Mouse (Mus musculus): ENCODE data around the gene Vmn1r218. TPM values are rescaled to one million over a fixed set of nuclear protein-coding genes. Genes with fewer than 3 reads are reported as not detected.
"Not testable (repeated sequence)": the region's sequence is repeated elsewhere in the genome, so short reads cannot be mapped to it uniquely, and the experiment has no call there.

Vmn1r218 gene
- total and polyA plus RNA-seq, 2 experiments from 2014 or later, result not detected

GRCm38 (mm10) chr13:23157848-23158247 lies 24.9 kb downstream of the Vmn1r218 start:
- H3K27me3 ChIP-seq (ENCODE audit: insufficient read depth, low read length), result no peaks in the 10 kb centered on the region
- no peaks in the 10 kb centered on the region for H3K36me3 ChIP-seq (ENCODE audit: insufficient read depth, low read length)
- no peak overlapping the region for H3K4me3 ChIP-seq (ENCODE audit: low read depth, low read length)
- H3K4me2 ChIP-seq (ENCODE audit: low read depth, low read length, poor library complexity, severe bottlenecking), result no peak overlapping the region
- H3K27ac ChIP-seq (ENCODE audit: low read depth, low read length), result no peak overlapping the region
- H3K9me3 ChIP-seq (ENCODE audit: low read length), result no peaks in the 10 kb centered on the region
- H3K9ac ChIP-seq (replicated peaks; ENCODE audit: low read length, poor library complexity, severe bottlenecking), result no peak overlapping the region
- no peaks in the 10 kb centered on the region for H3K4me1 ChIP-seq (ENCODE audit: insufficient read depth, low read length)
- WGBS, result 76% methylated on average over 3 of the region's 3 CpGs
- TF ChIP-seq CTCF (IDR thresholded peaks at IDR 0.05), result no peak
- ATAC-seq (ENCODE audit: low FRiP score), result no peak
- DNase-seq (ENCODE audit: low spot score), result no peak

GRCm38 (mm10) chr13:23159012-23159411 lies 26.1 kb downstream of the Vmn1r218 start, which contains the start of gene Vmn1r219:
Gene Vmn1r219 (plus strand): TSS chr13:23159312.
- no peaks in the 10 kb centered on the region for H3K27me3 ChIP-seq (ENCODE audit: insufficient read depth, low read length)
- TF ChIP-seq CTCF (IDR thresholded peaks at IDR 0.05), result no peak
- ATAC-seq (ENCODE audit: low FRiP score), result no peak
- H3K4me1 ChIP-seq (ENCODE audit: insufficient read depth, low read length), result no peaks in the 10 kb centered on the region
- no peaks in the 10 kb centered on the region for H3K36me3 ChIP-seq (ENCODE audit: insufficient read depth, low read length)
- H3K4me3 ChIP-seq (ENCODE audit: low read depth, low read length), result no peak within 1 kb of the TSS
- no peaks in the 10 kb centered on the region for H3K9me3 ChIP-seq (ENCODE audit: low read length)
- no peak within 1 kb of the TSS for H3K4me2 ChIP-seq (ENCODE audit: low read depth, low read length, poor library complexity, severe bottlenecking)
- no peak within 1 kb of the TSS for H3K9ac ChIP-seq (replicated peaks; ENCODE audit: low read length, poor library complexity, severe bottlenecking)
- no peak for DNase-seq (ENCODE audit: low spot score)
- H3K27ac ChIP-seq (ENCODE audit: low read depth, low read length), result no peak within 1 kb of the TSS
- WGBS, result 91% methylated on average over 4 of the region's 4 CpGs

GRCm38 (mm10) chr13:23166471-23166870 lies 33.5 kb downstream of the Vmn1r218 start:
- not testable (repeated sequence) for H3K4me2 ChIP-seq (ENCODE audit: low read depth, low read length, poor library complexity, severe bottlenecking); ATAC-seq (ENCODE audit: low FRiP score); DNase-seq (ENCODE audit: low spot score); H3K4me1 ChIP-seq (ENCODE audit: insufficient read depth, low read length); H3K27ac ChIP-seq (ENCODE audit: low read depth, low read length); H3K9me3 ChIP-seq (ENCODE audit: low read length); H3K9ac ChIP-seq (replicated peaks; ENCODE audit: low read length, poor library complexity, severe bottlenecking); H3K27me3 ChIP-seq (ENCODE audit: insufficient read depth, low read length); H3K4me3 ChIP-seq (ENCODE audit: low read depth, low read length); H3K36me3 ChIP-seq (ENCODE audit: insufficient read depth, low read length)
- 89% methylated on average over 4 of the region's 4 CpGs for WGBS

GRCm38 (mm10) chr13:23187875-23188274 lies 54.9 kb downstream of the Vmn1r218 start, which contains the start of gene Vmn1r220:
Gene Vmn1r220 (minus strand): TSS chr13:23187975.
- Histone ChIP-seq H3K36me3 (ENCODE audit: insufficient read depth, low read length) (no peaks in the 10 kb centered on the region), H3K4me3 (ENCODE audit: low read depth, low read length) (no peak within 1 kb of the TSS), H3K9ac (replicated peaks; ENCODE audit: low read length, poor library complexity, severe bottlenecking) (no peak within 1 kb of the TSS), H3K27me3 (ENCODE audit: insufficient read depth, low read length) (no peaks in the 10 kb centered on the region), H3K4me1 (ENCODE audit: insufficient read depth, low read length) (no peaks in the 10 kb centered on the region), H3K4me2 (ENCODE audit: low read depth, low read length, poor library complexity, severe bottlenecking) (no peak within 1 kb of the TSS), H3K9me3 (ENCODE audit: low read length) (no peaks in the 10 kb centered on the region), H3K27ac (ENCODE audit: low read depth, low read length) (no peak within 1 kb of the TSS)
- DNase-seq (ENCODE audit: low spot score), result no peak
- 90% methylated on average over 2 of the region's 2 CpGs for WGBS
- no peak for TF ChIP-seq CTCF (IDR thresholded peaks at IDR 0.05)
- no peak for ATAC-seq (ENCODE audit: low FRiP score)

Other genes with a start within 250 kb of the Vmn1r218 start
- gene Vmn1r212, start 248.9 kb upstream of the Vmn1r218 start, total RNA-seq (2014; rRNA removed), result not detected in 2 replicates
- gene Vmn1r212, start 248.9 kb upstream of the Vmn1r218 start, polyA plus RNA-seq (2015; fragmentation: Nextera tagmentation; extraction: Ambion mirVana), result not detected in 2 replicates
- not detected in 2 replicates for gene Vmn1r213, start 125.5 kb upstream of the Vmn1r218 start, total RNA-seq (2014; rRNA removed)
- gene Vmn1r213, start 125.5 kb upstream of the Vmn1r218 start, polyA plus RNA-seq (2015; fragmentation: Nextera tagmentation; extraction: Ambion mirVana), result not detected in 2 replicates
- gene Vmn1r214, start 102.7 kb upstream of the Vmn1r218 start, total RNA-seq (2014; rRNA removed), result not detected in 2 replicates
- gene Vmn1r214, start 102.7 kb upstream of the Vmn1r218 start, polyA plus RNA-seq (2015; fragmentation: Nextera tagmentation; extraction: Ambion mirVana), result not detected in 2 replicates
- gene Vmn1r215, start 65.1 kb upstream of the Vmn1r218 start, total RNA-seq (2014; rRNA removed), result not detected in 2 replicates
- gene Vmn1r215, start 65.1 kb upstream of the Vmn1r218 start, polyA plus RNA-seq (2015; fragmentation: Nextera tagmentation; extraction: Ambion mirVana), result not detected in 2 replicates
- gene Vmn1r217, start 14.9 kb upstream of the Vmn1r218 start, total RNA-seq (2014; rRNA removed), result not detected in 2 replicates
- gene Vmn1r217, start 14.9 kb upstream of the Vmn1r218 start, polyA plus RNA-seq (2015; fragmentation: Nextera tagmentation; extraction: Ambion mirVana), result not detected in 2 replicates
- not detected in 2 replicates for gene Vmn1r219, start 26.2 kb downstream of the Vmn1r218 start, total RNA-seq (2014; rRNA removed)
- gene Vmn1r219, start 26.2 kb downstream of the Vmn1r218 start, polyA plus RNA-seq (2015; fragmentation: Nextera tagmentation; extraction: Ambion mirVana), result not detected in 2 replicates
- not detected in 2 replicates for gene Vmn1r220, start 54.8 kb downstream of the Vmn1r218 start, total RNA-seq (2014; rRNA removed)
- gene Vmn1r220, start 54.8 kb downstream of the Vmn1r218 start, polyA plus RNA-seq (2015; fragmentation: Nextera tagmentation; extraction: Ambion mirVana), result not detected in 2 replicates
- not detected in 2 replicates for gene Vmn1r221, start 81.0 kb downstream of the Vmn1r218 start, total RNA-seq (2014; rRNA removed)
- not detected in 2 replicates for gene Vmn1r221, start 81.0 kb downstream of the Vmn1r218 start, polyA plus RNA-seq (2015; fragmentation: Nextera tagmentation; extraction: Ambion mirVana)
- gene Vmn1r222, start 102.8 kb downstream of the Vmn1r218 start, total RNA-seq (2014; rRNA removed), result not detected in 2 replicates
- not detected in 2 replicates for gene Vmn1r222, start 102.8 kb downstream of the Vmn1r218 start, polyA plus RNA-seq (2015; fragmentation: Nextera tagmentation; extraction: Ambion mirVana)
- not detected in 2 replicates for gene Vmn1r223, start 114.0 kb downstream of the Vmn1r218 start, total RNA-seq (2014; rRNA removed)
- not detected in 2 replicates for gene Vmn1r223, start 114.0 kb downstream of the Vmn1r218 start, polyA plus RNA-seq (2015; fragmentation: Nextera tagmentation; extraction: Ambion mirVana)
- 19.7 and 32.5 TPM in 2 replicates for gene Zfp322a, start 236.1 kb downstream of the Vmn1r218 start, total RNA-seq (2014; rRNA removed)
- 31.1 and 31.5 TPM in 2 replicates for gene Zfp322a, start 236.1 kb downstream of the Vmn1r218 start, polyA plus RNA-seq (2015; fragmentation: Nextera tagmentation; extraction: Ambion mirVana)